Mouse (Mus musculus) E14TG2a.4 (cell line): ENCODE measurements around the gene Sap30.

Source experiments
- CTCF ChIP-seq: conservative IDR thresholded peaks from 2 replicates; pipeline ENCODE4 v1.5.1; 2014; ENCODE audit warnings: low read length
- NANOG ChIP-seq: IDR thresholded peaks from 2 replicates; pipeline ENCODE4 v1.6.1; 2014; ENCODE audit warnings: borderline replicate concordance, low read length, mixed read lengths

GRCm38 (mm10) chr8:57534495-57534894 is 46.8 kb upstream of the Sap30 start:
- TF ChIP-seq CTCF (no peak), NANOG (no peak)
